Mouse (Mus musculus): Measurements from ENCODE around the gene Cfap221.

Cfap221 gene

DNA sequence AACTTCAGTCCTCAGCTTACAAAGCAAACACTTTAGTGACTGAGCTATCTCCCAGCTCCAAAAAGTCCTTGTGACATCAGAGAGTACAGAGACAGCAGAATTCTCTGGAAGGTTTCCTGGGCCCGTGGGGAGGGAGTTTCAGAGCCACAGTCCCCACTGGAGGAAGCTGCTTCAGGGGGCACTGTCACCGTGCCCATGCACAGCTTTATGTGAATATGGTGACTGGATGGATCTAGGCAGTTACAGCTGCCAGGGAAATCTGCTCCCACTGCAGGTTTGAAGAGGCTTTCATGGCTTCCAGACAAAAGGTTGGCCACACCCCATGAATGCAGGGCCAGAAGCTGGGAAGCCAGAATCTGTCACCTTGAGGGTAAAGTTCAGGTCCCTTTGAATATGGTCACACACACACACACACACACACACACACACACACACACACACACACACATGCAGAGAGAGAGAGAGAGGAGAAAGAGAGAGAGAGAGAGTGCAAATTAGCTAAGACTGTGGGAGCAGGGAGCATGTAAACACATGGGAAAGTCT lies 89.8 kb downstream of the Cfap221 start:
- DNase-seq (ENCODE audit: extremely low read depth, insufficient read length, low spot score), result no peak

- DNase-seq (ENCODE audit: extremely low read depth, insufficient read length, low spot score), result no peak
These were observed 93.8 kb downstream of the Cfap221 start for GRCm38 (mm10) chr1:119903231-119903620.

- DNase-seq (ENCODE audit: extremely low read depth, insufficient read length, low spot score), result no peak
These were observed 94.3 kb downstream of the Cfap221 start for GRCm38 (mm10) chr1:119902551-119903230.

DNA sequence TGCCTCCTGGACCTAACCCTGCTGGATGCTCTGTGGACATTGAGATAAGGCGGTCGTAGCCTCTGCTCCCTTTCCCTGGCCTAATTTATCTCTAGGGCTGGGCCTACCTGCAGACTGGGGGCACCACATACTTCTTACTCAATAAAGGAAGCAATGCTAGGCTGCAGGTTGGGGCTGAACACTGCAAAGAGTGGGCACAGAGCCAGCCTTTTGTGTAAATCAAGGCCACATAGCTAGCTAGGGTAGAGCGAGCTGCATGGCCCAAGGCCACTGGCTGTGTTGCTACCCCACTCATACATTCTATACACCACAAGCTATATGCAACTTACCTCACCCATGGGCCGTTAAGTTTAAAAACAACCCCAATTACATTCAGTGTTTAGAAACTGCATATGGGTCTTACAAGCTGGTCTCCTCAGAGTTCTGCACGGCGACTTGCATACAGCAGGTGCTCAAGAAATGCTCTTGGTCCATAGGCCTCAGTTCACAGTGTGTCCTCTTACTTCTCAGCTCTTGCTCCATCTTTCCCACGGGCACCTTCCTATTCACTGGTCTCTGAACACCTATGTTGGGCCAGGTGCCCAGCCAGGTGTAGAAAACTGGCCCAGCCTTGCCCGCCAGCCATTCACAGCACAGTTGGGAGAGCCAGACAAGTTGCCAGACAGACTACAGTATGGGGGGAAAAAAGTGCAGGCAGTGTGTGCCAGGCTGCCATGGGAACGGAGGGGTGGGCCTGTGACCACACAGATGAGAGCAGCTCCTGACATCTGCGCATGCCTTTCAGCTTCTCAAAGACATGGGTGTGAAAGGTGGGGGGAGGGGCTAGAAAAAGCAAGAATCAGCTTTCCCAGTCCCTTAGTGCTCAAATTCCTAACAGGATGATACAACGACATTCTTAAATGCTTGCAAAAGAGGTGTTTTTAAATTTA lies 97.6 kb downstream of the Cfap221 start:
- no peak for DNase-seq (ENCODE audit: extremely low read depth, insufficient read length, low spot score)

DNA sequence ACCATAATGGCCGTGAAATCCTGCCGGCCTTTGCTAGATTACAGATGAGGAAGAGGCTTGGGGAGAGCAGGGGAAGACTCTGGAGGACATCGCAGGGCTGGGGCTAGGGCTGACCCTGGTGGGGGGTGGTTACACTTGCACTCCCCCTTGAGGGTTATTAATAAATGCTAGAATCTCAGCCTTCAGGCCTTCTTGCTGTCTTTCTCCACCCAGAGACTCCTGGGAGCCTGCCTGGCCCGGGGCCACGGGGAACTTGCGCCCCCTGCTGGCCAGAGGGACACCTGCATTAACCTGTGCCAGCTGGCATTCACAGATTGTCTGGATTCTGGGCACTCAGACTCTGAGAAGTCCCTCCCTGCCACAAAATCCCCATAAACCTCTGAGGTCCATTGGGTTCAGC lies 102.1 kb downstream of the Cfap221 start:
- peak; percentile 25 for DNase-seq (ENCODE audit: extremely low read depth, insufficient read length, low spot score)

DNA sequence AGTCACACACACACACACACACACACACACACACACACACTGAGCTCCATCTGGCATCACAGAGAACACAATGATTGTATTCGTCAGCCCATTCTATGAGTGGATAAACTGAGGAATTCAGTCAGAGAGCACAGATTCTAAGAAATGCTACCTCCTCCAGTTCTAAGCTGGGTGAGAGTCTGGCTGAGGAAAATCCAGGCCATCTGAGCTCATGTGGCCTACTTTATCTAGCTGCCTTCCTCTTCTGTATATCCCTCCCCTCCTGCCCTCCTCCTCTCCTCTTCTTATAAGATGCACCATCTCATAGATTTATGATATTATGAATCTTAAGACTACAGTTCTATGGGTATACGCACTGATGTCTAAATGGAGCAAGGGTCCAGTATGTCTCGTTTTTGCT lies 103.4 kb downstream of the Cfap221 start:
- no peak for DNase-seq (ENCODE audit: extremely low read depth, insufficient read length, low spot score)

- no peak for DNase-seq (ENCODE audit: extremely low read depth, insufficient read length, low spot score)
These were observed 104.1 kb downstream of the Cfap221 start for GRCm38 (mm10) chr1:119892933-119893332.

DNA sequence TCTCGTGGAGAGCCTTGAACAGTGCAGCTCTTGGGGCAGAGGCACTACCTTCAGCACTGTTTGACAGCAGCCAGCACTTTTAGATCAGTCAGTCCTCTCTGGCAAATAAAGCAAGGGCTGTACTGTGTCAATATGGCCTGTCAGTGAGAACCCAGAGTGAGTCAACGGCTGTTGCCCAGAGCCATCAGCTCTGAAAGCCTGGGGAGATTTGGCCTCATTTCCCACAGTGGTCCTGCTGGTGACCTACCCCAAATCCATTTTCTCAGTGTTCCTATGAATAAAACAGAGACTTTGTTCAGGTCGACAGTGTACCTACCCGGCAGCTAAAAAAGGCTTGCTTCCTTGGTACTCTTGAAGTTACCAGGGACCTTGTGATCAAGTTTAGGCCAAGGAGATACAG lies 105.2 kb downstream of the Cfap221 start:
- DNase-seq (ENCODE audit: extremely low read depth, insufficient read length, low spot score), result no peak

- DNase-seq (ENCODE audit: extremely low read depth, insufficient read length, low spot score), result no peak
These were observed 105.9 kb downstream of the Cfap221 start for GRCm38 (mm10) chr1:119891149-119891548.

DNA sequence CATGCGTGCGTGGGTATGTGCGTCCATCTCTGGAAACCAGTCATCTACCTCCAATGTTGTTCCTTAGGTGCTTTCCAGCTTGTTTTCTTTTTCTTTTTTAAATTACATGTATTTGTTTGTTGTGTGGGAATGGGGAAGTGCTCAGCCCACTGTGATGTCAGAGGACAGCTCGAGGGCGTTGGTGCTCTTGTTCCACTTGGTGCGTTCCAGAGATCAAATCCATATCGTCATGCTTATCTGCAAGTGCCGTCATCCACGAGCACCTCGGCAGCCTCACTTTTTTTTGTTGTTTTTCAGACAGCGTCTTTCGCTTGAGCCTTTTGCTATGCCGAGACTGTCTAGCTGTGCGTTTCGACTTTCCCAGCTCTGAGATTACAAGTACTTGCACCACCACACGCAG lies 107.7 kb downstream of the Cfap221 start:
- no peak for DNase-seq (ENCODE audit: extremely low read depth, insufficient read length, low spot score)

DNA sequence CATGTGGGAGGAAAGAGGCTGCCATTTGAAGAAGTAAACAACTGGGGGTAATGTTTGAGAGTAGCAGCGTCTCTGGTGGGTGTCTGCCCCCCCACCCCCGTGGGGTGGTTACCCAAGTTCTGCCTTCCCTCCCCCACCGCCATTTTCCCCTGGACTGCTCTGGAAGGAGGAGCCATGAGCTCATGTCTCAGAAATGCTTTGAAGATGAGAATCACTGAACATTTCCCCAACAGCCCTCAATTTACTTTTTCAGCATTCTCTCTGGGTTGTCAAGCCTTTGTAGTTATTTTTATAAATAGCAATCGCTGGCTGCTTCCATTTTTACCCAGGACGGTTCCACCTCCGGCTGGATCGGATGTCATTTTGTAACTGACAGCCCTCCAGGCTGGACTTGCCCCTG lies 110.7 kb downstream of the Cfap221 start:
- DNase-seq (ENCODE audit: extremely low read depth, insufficient read length, low spot score), result peak; percentile 21

GRCm38 (mm10) chr1:119884272-119884671 lies 112.8 kb downstream of the Cfap221 start:
- DNase-seq (ENCODE audit: extremely low read depth, insufficient read length, low spot score), result no peak

DNA sequence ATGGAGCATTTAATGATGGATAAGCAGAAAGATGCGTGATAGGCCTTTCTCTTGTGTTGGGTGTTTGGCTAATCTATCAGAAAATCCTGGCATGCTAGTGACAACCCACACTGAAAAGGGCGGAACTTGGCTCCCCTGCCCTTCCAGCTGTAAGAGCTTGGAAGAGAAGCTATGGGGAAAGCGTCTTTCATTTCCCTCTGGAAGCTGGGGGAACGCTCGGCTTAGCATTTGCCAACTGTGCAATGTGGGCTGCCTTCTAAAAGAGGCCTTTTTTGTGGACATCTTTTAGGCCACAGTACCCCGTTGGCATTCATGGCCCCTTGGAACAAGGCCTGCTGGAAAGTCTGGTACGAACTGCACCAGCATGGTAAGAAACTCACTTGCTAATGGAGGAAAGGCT lies 118.1 kb downstream of the Cfap221 start:
- no peak for DNase-seq (ENCODE audit: extremely low read depth, insufficient read length, low spot score)

- DNase-seq (ENCODE audit: extremely low read depth, insufficient read length, low spot score), result no peak
These were observed 119.6 kb downstream of the Cfap221 start for GRCm38 (mm10) chr1:119877469-119877868.

Data from 3134 (cell line).